Mouse (Mus musculus) stomach, embryonic 16.5 days (tissue): ENCODE data around the gene Gstm7. TPM values are rescaled to one million over a fixed set of nuclear protein-coding genes. Genes with fewer than 3 reads are reported as not detected.
"Not testable (repeated sequence)": the region's sequence is repeated elsewhere in the genome, so short reads cannot be mapped to it uniquely, and the experiment has no call there.

ENCODE experiments used
- ATAC-seq: fragments of 200-750 bp; cut with Nextera tagmentation; 2 replicates; pipeline ENCODE4 v1.8.0; 2017; ENCODE audit warnings: moderate number of reproducible peaks, moderate TSS enrichment; ENCODE audit not compliant: insufficient read depth, low FRiP score
- H3K27ac ChIP-seq: fragments of 300-500 bp; sonication (generic); 2 replicates; pipeline ENCODE4 v1.5.1; 2014; ENCODE audit warnings: low read length
- H3K27me3 ChIP-seq: fragments of 300-500 bp; sonication (generic); 2 replicates; pipeline ENCODE4 v1.6.1; 2014; ENCODE audit warnings: low read length, control low read depth, mixed read lengths; ENCODE audit not compliant: control insufficient read depth, insufficient read depth
- H3K36me3 ChIP-seq: fragments of 300-500 bp; sonication (generic); 2 replicates; pipeline ENCODE4 v1.6.1; 2014; ENCODE audit warnings: low read length; ENCODE audit not compliant: control insufficient read depth, insufficient read depth
- H3K4me1 ChIP-seq: fragments of 300-500 bp; sonication (generic); 2 replicates; pipeline ENCODE4 v1.6.1; 2014; ENCODE audit warnings: low read length, control low read depth, mixed read lengths; ENCODE audit not compliant: control insufficient read depth, insufficient read depth
- H3K4me2 ChIP-seq: fragments of 300-500 bp; sonication (generic); 2 replicates; pipeline ENCODE4 v1.6.1; 2014; ENCODE audit warnings: low read depth, low read length, mixed read lengths
- H3K4me3 ChIP-seq: fragments of 300-500 bp; sonication (generic); replicated peaks from 2 replicates; pipeline ENCODE4 v1.5.1; 2014; ENCODE audit warnings: mild to moderate bottlenecking, low read length
- H3K9ac ChIP-seq: fragments of 300-500 bp; sonication (generic); 2 replicates; pipeline ENCODE4 v1.6.1; 2014; ENCODE audit warnings: low read length
- H3K9me3 ChIP-seq: fragments of 300-500 bp; sonication (generic); replicated peaks from 2 replicates; pipeline ENCODE4 v1.6.1; 2016; ENCODE audit warnings: low read length, control low read depth; ENCODE audit not compliant: control insufficient read depth
- WGBS: fragments of 180-500 bp; shearing (Covaris S2); extraction: QIAGEN DNeasy Blood & Tissue Kit; methylation state at CpG from one replicate; pipeline ENCODE4 v1.1.7; 2014; 5-methylcytosine and 5-hydroxymethylcytosine counted together
- polyA plus RNA-seq: library from polyadenylated mRNA; unstranded; fragments of >200 nt; fragmentation: Nextera tagmentation; extraction: Ambion mirVana; gene quantifications from 2 replicates; pipeline ENCODE4 v1.2.1, GENCODE M21; 2015

The Gstm7 gene
- polyA plus RNA-seq, 1 experiment from 2014 or later: 24.7 TPM

DNA sequence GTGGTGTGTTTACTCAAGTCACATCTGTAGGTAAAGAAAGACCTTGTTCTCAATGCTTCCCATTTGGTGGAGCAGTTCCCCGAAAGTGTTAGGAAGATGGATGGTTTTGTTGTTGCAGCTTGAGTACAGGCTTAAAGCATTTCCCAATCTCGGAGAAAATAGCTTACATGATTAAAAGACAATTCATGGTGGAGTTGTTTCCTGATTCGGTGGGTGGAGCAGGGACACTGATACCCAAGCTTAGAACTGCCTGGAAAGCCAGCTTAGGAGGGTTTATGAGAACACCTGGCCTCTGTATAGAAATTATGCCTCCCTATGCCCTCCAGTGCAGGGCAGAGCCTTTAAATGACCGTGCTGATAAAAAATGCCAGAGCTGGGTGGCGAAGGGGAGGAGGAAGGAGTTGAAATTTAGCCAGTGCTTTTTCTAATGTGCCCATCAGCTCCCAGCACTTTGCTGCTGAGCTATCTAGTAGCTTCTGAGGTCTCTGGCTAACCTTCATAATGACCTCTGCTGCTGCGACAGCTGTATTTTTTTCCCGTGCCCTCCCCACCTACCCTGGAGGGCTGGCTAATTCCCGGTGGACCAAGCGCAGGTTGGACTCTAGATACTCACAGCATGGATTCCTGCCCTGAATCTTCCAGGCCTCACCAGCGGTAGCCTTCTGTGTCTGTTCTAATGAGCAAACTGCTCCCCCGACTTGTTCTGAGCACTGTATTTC lies 30.5 kb downstream of the Gstm7 start:
- Histone ChIP-seq H3K27me3 (no peaks in the 10 kb centered on the region), H3K36me3 (no peaks in the 10 kb centered on the region), H3K4me3 (no peak overlapping the region), H3K9ac (no peak overlapping the region), H3K27ac (no peak overlapping the region), H3K4me1 (peaks cover 5% of the 10 kb centered on the region; the same call in 1 of the 2 replicates), H3K4me2 (no peak overlapping the region), H3K9me3 (no peaks in the 10 kb centered on the region)
- ATAC-seq: no peak
- 57% methylated on average over 11 of the region's 11 CpGs for WGBS

DNA sequence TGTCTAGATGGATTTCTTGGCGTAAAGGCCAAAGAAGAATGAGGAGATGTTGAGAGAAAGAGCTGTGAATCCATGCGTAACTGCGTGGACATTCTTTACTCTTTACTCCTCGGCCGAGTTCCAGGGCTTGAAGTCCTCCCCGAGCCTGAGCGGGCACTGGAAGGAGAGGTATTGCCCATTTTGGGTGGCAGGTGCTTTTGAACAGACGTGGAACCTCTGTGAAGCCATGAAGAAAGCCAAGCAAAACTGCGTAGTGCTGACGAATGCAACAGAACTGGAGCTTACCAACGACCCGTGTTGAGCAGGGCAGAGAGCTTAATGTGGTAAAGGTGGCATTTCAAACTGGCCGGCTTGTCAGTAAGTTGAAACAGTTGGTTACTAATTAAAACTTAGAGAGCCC lies 32.9 kb downstream of the Gstm7 start:
- H3K4me3 ChIP-seq: no peak overlapping the region
- H3K27ac ChIP-seq: no peak overlapping the region
- no peak overlapping the region for H3K4me2 ChIP-seq
- WGBS: 93% methylated on average over 13 of the region's 13 CpGs
- H3K9ac ChIP-seq: no peak overlapping the region
- H3K27me3 ChIP-seq: no peaks in the 10 kb centered on the region
- no peaks in the 10 kb centered on the region for H3K36me3 ChIP-seq
- H3K9me3 ChIP-seq: no peaks in the 10 kb centered on the region
- ATAC-seq: no peak
- peaks cover 6% of the 10 kb centered on the region; the same call in 1 of the 2 replicates for H3K4me1 ChIP-seq

DNA sequence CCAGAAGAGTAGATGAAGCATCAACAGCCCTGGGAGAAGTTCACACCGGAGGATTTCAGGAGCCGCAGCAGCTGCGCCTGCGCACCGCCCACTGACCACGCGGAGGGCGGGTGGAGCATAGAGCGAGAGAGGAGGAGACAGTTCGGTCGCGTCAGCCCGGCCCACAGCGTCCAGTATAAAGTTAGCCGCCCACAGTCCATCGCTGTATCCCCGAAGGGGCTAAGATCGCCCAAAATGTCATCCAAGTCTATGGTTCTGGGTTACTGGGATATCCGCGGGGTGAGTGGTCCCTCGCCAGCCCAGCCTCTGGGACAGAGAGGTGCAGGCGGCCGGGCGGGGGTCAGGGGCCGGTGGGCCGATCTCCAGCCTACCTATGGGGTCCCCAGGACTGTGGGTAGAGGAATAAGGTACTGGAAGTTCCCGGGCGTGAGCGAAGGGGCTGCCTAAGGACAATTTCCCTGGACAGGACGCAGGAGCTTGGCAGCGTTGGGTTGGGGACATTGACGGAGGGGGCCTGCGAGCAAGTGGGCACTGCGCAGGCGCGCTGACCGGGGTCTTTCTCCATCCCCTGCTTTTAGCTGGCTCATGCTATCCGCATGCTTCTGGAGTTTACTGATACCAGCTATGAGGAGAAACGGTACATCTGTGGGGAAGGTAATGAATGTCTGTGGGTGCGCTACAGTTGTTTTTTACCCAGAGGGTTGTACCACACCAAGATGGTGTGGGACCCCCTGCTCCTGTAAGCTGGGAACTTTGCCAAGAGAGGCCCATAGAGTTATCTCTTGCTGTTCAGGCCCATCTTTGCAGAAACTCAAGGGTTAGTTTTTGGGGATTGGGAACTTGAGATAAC lies 35.7 kb downstream of the Gstm7 start, which contains the start of gene Gstm5:
TSS of gene Gstm5 (plus strand) at position 102 of the 850 bp plus-strand sequence.
- Histone ChIP-seq H3K36me3 (no peaks in the 10 kb centered on the region), H3K27ac (peak within 1 kb of the TSS; percentile 72), H3K4me3 (peak within 1 kb of the TSS; percentile 77), H3K9ac (peak within 1 kb of the TSS; percentile 92), H3K9me3 (no peaks in the 10 kb centered on the region), H3K27me3 (no peaks in the 10 kb centered on the region), H3K4me1 (peaks cover 6% of the 10 kb centered on the region; the same call in 1 of the 2 replicates), H3K4me2 (peak within 1 kb of the TSS; percentile 89)
- 7% methylated on average over 40 of the region's 40 CpGs for WGBS
- ATAC-seq: peak; percentile 96

DNA sequence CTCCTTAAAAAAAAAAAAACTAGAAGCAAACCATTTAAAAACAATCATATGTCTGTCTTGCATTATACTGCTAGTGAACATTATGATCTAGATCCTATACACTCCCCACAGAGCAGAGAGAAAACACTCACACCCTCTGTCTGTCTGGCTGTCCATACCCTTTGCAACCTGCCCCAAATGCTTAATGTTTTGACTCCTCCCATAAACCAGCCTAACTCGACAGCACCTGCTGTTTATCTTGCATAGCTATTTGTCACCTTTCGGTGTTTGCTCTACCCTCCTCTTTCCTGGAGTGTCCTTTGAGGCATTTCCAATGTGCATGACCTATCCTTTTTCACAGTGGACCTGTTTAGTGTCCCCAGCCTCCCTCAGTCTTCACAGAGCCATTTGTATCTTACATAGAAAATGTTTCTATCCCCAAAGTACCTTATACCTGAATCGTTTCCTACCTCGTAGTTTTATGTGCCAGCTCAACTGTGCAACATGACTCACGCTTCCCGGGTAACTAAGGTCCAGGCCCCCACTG lies 36.4 kb downstream of the Gstm7 start:
- peak overlapping the region; percentile 92 for H3K9ac ChIP-seq
- peak overlapping the region; percentile 72 for H3K27ac ChIP-seq
- H3K4me1 ChIP-seq: peaks cover 6% of the 10 kb centered on the region; the same call in 1 of the 2 replicates
- H3K9me3 ChIP-seq: no peaks in the 10 kb centered on the region
- peak overlapping the region; percentile 89 for H3K4me2 ChIP-seq
- ATAC-seq: peak; percentile 7; the same call in 1 of the 2 replicates
- peak overlapping the region; percentile 77 for H3K4me3 ChIP-seq
- 10% methylated on average over 6 of the region's 6 CpGs for whole genome bisulfite sequencing
- no peaks in the 10 kb centered on the region for H3K36me3 ChIP-seq
- H3K27me3 ChIP-seq: no peaks in the 10 kb centered on the region

DNA sequence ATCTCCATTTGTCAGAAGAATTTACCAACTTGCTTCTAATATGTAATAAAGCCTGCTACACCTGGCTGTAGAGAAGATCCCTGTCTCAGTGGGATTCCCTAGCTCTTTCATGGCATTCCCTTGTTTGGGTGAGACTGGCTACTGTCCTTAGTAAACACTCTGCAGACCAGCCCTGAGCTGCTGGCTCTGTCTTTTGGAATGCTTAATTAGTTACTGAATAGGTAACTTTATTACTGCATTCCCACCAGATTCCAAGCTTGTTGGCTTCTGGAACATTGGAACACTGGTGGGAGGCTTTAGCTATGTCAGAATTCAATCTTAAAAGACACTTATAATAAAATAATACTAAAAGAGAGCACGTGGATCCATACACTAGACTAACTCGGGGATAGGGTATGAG lies 42.4 kb downstream of the Gstm7 start:
- H3K4me1 ChIP-seq, H3K9ac ChIP-seq, H3K9me3 ChIP-seq, H3K27ac ChIP-seq, H3K36me3 ChIP-seq, H3K4me3 ChIP-seq, H3K4me2 ChIP-seq, ATAC-seq, H3K27me3 ChIP-seq: not testable (repeated sequence)
- 83% methylated on average over 2 of the region's 2 CpGs for WGBS

DNA sequence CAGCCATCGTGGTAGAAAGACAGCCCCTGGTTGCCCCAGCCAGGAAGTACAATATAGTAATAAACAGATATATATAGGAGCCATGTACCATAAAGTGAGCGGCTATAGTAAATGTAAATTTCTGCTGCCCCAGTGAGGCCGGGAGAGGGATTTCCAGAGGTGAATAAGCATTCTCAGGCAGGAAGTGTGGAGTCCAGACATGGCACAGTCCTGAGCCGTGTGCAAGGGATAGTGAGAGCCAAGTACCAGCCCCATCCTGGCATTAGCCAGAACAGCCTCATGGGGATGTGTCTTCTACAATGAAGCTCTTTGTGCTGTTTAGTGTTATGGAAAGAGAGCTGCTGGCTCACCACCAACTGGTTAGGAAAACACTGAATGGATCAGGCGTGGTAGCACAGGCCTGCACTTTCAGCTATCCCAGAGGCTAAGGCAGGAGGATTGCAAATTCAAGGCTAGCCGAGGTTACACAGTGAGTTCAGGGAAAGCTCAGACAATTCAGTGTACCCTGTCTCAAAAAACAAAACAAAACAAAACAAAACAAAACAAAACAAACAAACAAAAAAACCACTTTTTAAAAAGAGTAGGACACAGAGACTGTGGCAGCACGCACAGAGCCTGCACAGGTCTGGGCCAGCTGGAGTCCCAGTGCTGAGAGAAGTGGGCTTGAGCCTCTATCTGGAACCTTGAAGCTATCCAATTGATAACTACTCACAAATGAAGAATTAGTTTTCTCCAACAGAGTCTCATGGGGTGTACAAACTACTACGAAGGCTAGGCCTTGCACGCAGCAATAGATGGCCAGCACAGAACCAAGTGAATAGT lies 43.7 kb downstream of the Gstm7 start:
- Histone ChIP-seq H3K27ac (no peak overlapping the region), H3K4me3 (no peak overlapping the region), H3K9ac (no peak overlapping the region), H3K36me3 (no peaks in the 10 kb centered on the region), H3K4me1 (no peaks in the 10 kb centered on the region), H3K4me2 (no peak overlapping the region), H3K9me3 (no peaks in the 10 kb centered on the region), H3K27me3 (no peaks in the 10 kb centered on the region)
- WGBS: 77% methylated on average over 9 of the region's 9 CpGs
- peak; percentile 82 for ATAC-seq

DNA sequence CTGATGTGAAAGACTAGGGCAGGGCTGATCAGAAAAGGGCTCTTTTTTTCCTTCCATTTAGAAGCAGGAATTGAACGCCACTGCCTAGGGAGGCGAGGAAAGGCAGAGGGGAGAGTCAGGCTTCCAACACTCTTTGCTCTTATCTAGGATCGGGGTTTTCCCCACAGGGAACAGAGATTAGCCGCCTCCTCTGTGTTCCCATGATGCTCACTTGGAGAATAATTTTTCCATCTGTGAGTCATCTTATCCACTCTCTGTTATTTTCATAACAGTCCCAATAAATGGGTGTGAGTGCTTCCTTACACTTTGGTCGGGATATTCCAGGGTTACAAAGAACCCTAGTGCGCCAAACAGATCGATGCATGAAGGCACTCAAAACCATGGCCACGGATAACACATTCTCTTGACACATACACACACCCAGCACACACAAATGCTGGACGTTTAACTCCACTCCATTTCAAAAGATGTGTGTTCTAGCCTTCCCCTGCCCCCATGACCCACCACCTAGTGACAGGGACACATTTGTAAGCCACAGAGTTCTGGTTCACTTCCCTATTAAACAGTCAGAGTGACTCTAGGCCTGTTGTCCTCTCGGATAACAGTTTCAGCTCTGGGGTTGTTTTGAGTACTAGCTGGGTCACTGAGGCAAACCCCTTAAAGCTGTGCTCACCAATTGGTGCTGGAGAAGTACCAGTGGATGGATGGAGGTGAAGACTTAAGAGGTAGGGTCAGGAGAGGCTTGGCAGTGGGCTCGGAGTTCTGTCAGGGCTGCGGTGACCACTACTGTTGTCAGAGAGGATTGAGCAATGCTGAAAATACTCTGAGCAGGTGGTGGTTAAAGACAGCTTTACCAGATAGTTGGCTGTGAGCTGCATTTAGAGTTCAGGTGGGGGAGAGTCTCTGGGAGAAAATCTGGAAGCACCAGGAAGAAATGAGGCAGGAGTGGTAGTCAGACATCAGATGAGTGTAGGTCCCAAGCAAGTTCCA lies 53.6 kb downstream of the Gstm7 start:
- Histone ChIP-seq H3K9me3 (no peaks in the 10 kb centered on the region), H3K36me3 (no peaks in the 10 kb centered on the region), H3K9ac (peak overlapping the region; percentile 48), H3K4me3 (peak overlapping the region; percentile 24), H3K4me1 (peaks cover 6% of the 10 kb centered on the region; the same call in 1 of the 2 replicates), H3K27me3 (no peaks in the 10 kb centered on the region), H3K27ac (peak overlapping the region; percentile 53; the same call in 1 of the 2 replicates), H3K4me2 (peak overlapping the region; percentile 11; the same call in 1 of the 2 replicates)
- no peak for ATAC-seq
- 72% methylated on average over 12 of the region's 12 CpGs for WGBS

DNA sequence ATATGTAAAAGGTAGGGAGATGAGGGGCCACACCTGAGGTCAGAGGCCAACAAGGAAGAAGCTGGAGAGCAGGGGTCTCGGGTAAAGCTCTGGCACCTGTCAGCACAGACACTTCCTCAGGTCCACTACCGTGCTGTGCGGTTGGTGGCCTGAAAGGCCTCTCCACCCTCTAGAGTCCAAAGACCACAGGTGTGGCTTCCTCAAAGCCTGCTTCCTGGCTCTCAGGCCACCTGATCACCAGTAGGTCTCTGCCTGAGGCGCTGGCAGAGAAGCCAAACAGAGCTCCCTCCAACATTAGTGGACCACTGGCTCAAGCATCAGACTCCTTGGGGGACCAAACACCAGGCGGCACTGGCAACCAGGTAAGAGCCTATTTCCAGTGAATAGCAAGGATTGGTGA lies 54.6 kb downstream of the Gstm7 start, which contains the start of gene Eps8l3:
TSS of gene Eps8l3 (plus strand) at position 225 of the 400 bp plus-strand sequence.
- peak within 1 kb of the TSS; percentile 48; the same call in 1 of the 2 replicates for H3K9ac ChIP-seq
- peaks cover 6% of the 10 kb centered on the region; the same call in 1 of the 2 replicates for H3K4me1 ChIP-seq
- no peaks in the 10 kb centered on the region for H3K27me3 ChIP-seq
- no peaks in the 10 kb centered on the region for H3K36me3 ChIP-seq
- H3K27ac ChIP-seq: peak within 1 kb of the TSS; percentile 53
- H3K9me3 ChIP-seq: no peaks in the 10 kb centered on the region
- H3K4me3 ChIP-seq: peak within 1 kb of the TSS; percentile 24
- ATAC-seq: peak; percentile 71
- 76% methylated on average over 5 of the region's 5 CpGs for WGBS
- peak within 1 kb of the TSS; percentile 11 for H3K4me2 ChIP-seq
